Mouse (Mus musculus): Measurements from ENCODE around the gene Gm20458.

The Gm20458 gene

GRCm38 (mm10) chr2:164499317-164499716, 38.5 kb downstream of the Gm20458 start:
- no peak for DNase-seq (ENCODE audit: low read depth, low spot score)

- no peak for DNase-seq (ENCODE audit: low read depth, low spot score)
These were observed 39.7 kb downstream of the Gm20458 start for GRCm38 (mm10) chr2:164500511-164500910.

- DNase-seq (ENCODE audit: low read depth, low spot score), result no peak
These were observed 44.2 kb downstream of the Gm20458 start for GRCm38 (mm10) chr2:164504919-164505318.

- no peak for DNase-seq (ENCODE audit: low read depth, low spot score)
These were observed 45.0 kb downstream of the Gm20458 start for GRCm38 (mm10) chr2:164505619-164506347.

- DNase-seq (ENCODE audit: low read depth, low spot score), result no peak
These were observed 47.0 kb downstream of the Gm20458 start for GRCm38 (mm10) chr2:164507811-164508210.

- no peak for DNase-seq (ENCODE audit: low read depth, low spot score)
These were observed 49.9 kb downstream of the Gm20458 start for GRCm38 (mm10) chr2:164510621-164511190.

GRCm38 (mm10) chr2:164512121-164512909, 51.5 kb downstream of the Gm20458 start:
- no peak for DNase-seq (ENCODE audit: low read depth, low spot score)

GRCm38 (mm10) chr2:164513389-164513788, 52.6 kb downstream of the Gm20458 start:
- DNase-seq (ENCODE audit: low read depth, low spot score), result no peak

GRCm38 (mm10) chr2:164514916-164515315, 54.1 kb downstream of the Gm20458 start:
- no peak for DNase-seq (ENCODE audit: low read depth, low spot score)

- no peak for DNase-seq (ENCODE audit: low read depth, low spot score)
These were observed 55.1 kb downstream of the Gm20458 start for GRCm38 (mm10) chr2:164515897-164516296.

- DNase-seq (ENCODE audit: low read depth, low spot score), result no peak
These were observed 55.8 kb downstream of the Gm20458 start for GRCm38 (mm10) chr2:164516592-164516991.

- no peak for DNase-seq (ENCODE audit: low read depth, low spot score)
These were observed 56.9 kb downstream of the Gm20458 start for GRCm38 (mm10) chr2:164517485-164518221.

GRCm38 (mm10) chr2:164518266-164519170, 57.8 kb downstream of the Gm20458 start:
- DNase-seq (ENCODE audit: low read depth, low spot score), result no peak

- no peak for DNase-seq (ENCODE audit: low read depth, low spot score)
These were observed 58.4 kb downstream of the Gm20458 start for GRCm38 (mm10) chr2:164519171-164519526.

GRCm38 (mm10) chr2:164520782-164521181, 60.0 kb downstream of the Gm20458 start:
- DNase-seq (ENCODE audit: low read depth, low spot score), result no peak

GRCm38 (mm10) chr2:164521841-164522240, 61.1 kb downstream of the Gm20458 start:
- no peak for DNase-seq (ENCODE audit: low read depth, low spot score)

GRCm38 (mm10) chr2:164522280-164522679, 61.5 kb downstream of the Gm20458 start:
- no peak for DNase-seq (ENCODE audit: low read depth, low spot score)

GRCm38 (mm10) chr2:164523301-164523773, 62.6 kb downstream of the Gm20458 start:
- no peak for DNase-seq (ENCODE audit: low read depth, low spot score)

GRCm38 (mm10) chr2:164528557-164528956, 67.8 kb downstream of the Gm20458 start:
- no peak for DNase-seq (ENCODE audit: low read depth, low spot score)

- DNase-seq (ENCODE audit: low read depth, low spot score), result no peak
These were observed 70.4 kb downstream of the Gm20458 start for GRCm38 (mm10) chr2:164531169-164531568.

GRCm38 (mm10) chr2:164534315-164534714, 73.5 kb downstream of the Gm20458 start:
- no peak for DNase-seq (ENCODE audit: low read depth, low spot score)
